Mouse (Mus musculus): Measurements from ENCODE around the gene Tpcn1.
A peak's percentile ranks its signal among the peaks of the same experiment; 100 is the strongest.

- TF ChIP-seq CTCF (IDR thresholded peaks at IDR 0.05; ENCODE audit: extremely low read depth, insufficient read depth, low read length) = peak; percentile 37
- no peak for TF ChIP-seq POLR2A (IDR thresholded peaks at IDR 0.05; ENCODE audit: extremely low read depth, insufficient read depth, low read length)
These were observed 62.7 kb downstream of the Tpcn1 start for GRCm38 (mm10) chr5:120525737-120526136.
